Mouse (Mus musculus): ENCODE measurements around the gene Cd72. TPM values are rescaled to one million over a fixed set of nuclear protein-coding genes. Genes with fewer than 3 reads are reported as not detected.

Cd72 gene
- polyA plus RNA-seq, 1 experiment from 2014 or later: 8.8 TPM

DNA sequence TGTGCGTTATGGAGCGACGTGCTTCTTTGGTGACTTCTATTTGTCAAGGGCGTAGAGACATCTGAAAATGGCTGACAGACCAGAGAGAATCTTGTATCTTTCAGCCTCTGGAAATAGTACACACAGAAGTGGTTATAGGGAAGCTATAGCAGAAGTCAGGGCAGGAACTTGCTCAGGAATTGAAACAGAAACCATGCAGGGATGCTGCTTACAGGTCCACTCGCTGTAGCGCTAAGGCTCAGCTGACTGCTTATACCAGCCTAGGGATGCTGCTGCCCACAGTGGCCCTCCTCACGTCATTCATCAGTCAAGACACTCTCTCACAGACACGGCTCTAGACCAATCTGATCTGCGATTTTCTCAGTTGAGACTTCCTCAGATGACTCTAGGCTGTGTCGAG is 15.9 kb upstream of the Cd72 start:
- ATAC-seq: no peak
- WGBS: 91% methylated on average over 10 of the region's 10 CpGs

DNA sequence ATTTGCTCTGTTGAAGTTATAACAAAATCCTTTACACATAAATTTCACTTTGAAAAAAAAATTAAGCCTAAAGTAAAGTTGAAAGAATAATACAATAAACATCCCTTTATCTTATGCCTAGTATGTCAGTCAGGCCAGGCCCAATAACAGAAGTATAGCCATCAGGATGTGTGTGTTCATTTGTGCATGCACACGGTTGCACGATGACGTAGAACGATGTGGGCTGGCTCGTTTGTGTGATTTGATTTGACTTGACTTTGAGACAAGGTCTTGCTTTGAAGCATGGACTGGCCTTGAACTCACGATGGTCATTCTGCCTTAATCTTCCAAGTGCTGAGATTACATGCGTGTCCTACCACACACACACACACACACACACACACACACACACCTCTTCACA is 12.4 kb upstream of the Cd72 start:
- no peaks in the 10 kb centered on the region for H3K27me3 ChIP-seq (replicated peaks; ENCODE audit: control insufficient read depth, insufficient read depth, low read length)
- H3K4me2 ChIP-seq (ENCODE audit: low read length): no peak overlapping the region
- WGBS: 87% methylated on average over 7 of the region's 7 CpGs
- no peak overlapping the region for H3K4me3 ChIP-seq (ENCODE audit: low read depth, low read length)
- H3K9ac ChIP-seq (ENCODE audit: low read length): no peak overlapping the region
- H3K9me3 ChIP-seq (replicated peaks; ENCODE audit: control insufficient read depth, low read length): no peaks in the 10 kb centered on the region
- no peak overlapping the region for H3K27ac ChIP-seq (ENCODE audit: low read depth, low read length)
- ATAC-seq: no peak
- no peaks in the 10 kb centered on the region for H3K4me1 ChIP-seq (ENCODE audit: control insufficient read depth, insufficient read depth, low read length)
- H3K36me3 ChIP-seq (ENCODE audit: control insufficient read depth, insufficient read depth, low read length): no peaks in the 10 kb centered on the region
- DNase-seq (ENCODE audit: low spot score): no peak

More for the DNA sequence above, 15.9 kb upstream of the Cd72 start:
- H3K36me3 ChIP-seq (ENCODE audit: control insufficient read depth, insufficient read depth, low read length): no peaks in the 10 kb centered on the region
- H3K4me3 ChIP-seq (ENCODE audit: low read depth, low read length): no peak overlapping the region
- H3K27me3 ChIP-seq (replicated peaks; ENCODE audit: control insufficient read depth, insufficient read depth, low read length): no peaks in the 10 kb centered on the region
- H3K9ac ChIP-seq (ENCODE audit: low read length): no peak overlapping the region
- no peak overlapping the region for H3K27ac ChIP-seq (ENCODE audit: low read depth, low read length)
- H3K4me2 ChIP-seq (ENCODE audit: low read length): no peak overlapping the region
- H3K9me3 ChIP-seq (replicated peaks; ENCODE audit: control insufficient read depth, low read length): no peaks in the 10 kb centered on the region
- DNase-seq (ENCODE audit: low spot score): no peak
- no peaks in the 10 kb centered on the region for H3K4me1 ChIP-seq (ENCODE audit: control insufficient read depth, insufficient read depth, low read length)

DNA sequence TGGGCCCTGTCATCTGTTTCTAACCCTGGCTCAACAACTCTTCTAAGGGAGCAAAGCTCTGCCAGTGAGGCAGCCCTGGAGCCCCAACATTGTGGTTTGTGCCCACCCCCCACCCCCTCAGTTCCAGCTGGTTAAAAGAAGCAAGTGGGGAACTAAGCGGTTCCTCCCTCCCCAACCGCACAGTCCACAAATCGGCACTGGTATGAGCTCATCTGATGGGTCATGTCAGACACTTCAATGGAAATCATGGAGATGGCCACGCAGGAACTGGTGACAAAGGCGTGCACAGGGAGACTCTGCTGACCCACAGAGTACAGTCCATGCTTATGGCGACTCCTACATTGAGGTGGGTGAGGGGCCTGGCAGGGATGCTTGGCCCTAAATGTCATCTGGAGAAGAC is 11.5 kb upstream of the Cd72 start:
- Histone ChIP-seq H3K9ac (ENCODE audit: low read length) (no peak overlapping the region), H3K27me3 (replicated peaks; ENCODE audit: control insufficient read depth, insufficient read depth, low read length) (no peaks in the 10 kb centered on the region), H3K4me3 (ENCODE audit: low read depth, low read length) (no peak overlapping the region), H3K36me3 (ENCODE audit: control insufficient read depth, insufficient read depth, low read length) (no peaks in the 10 kb centered on the region), H3K4me1 (ENCODE audit: control insufficient read depth, insufficient read depth, low read length) (no peaks in the 10 kb centered on the region), H3K4me2 (ENCODE audit: low read length) (no peak overlapping the region), H3K27ac (ENCODE audit: low read depth, low read length) (no peak overlapping the region), H3K9me3 (replicated peaks; ENCODE audit: control insufficient read depth, low read length) (no peaks in the 10 kb centered on the region)
- WGBS: 81% methylated on average over 6 of the region's 6 CpGs
- DNase-seq (ENCODE audit: low spot score): no peak
- ATAC-seq: no peak

DNA sequence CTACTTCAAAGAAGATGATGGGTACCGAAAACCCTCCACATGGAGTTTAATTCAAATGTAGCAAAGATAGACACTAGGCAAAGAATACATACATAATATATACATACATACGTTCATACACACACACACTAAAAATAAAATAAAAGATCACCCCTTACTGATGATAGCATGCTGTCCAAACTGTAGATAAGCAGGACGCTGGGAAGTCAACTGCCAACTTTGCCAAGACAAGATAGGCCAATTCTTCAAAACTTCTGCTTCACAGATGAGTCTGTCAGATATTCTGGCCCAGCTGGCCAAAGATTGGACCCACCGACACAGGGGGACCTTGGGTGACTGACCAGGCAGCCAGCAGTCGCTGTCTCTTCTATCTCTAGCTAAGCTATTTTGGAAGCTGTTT is 8.7 kb upstream of the Cd72 start:
- 93% methylated on average over 5 of the region's 5 CpGs for WGBS
- H3K36me3 ChIP-seq (ENCODE audit: control insufficient read depth, insufficient read depth, low read length): no peaks in the 10 kb centered on the region
- ATAC-seq: no peak

DNA sequence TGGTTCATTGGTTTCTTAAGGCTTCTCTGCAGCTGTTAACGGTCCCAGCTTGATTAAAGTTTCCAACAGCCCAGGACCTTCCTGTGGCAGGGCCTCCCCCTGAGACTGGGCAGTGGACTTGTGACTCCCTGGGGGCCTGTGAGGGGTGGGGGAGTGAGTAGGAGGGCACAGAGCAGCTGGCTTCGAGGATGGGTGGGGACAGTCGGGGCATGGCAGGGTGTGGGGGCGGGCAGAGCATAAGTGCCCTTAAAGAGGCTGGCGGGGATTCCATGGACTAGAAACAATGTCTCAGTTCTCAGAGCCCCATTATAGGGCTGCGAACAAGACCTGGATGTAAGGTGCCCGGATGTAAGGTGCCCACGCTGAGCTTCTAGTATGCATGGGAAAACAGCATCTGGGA is 2.7 kb upstream of the Cd72 start:
- 0 out of 2 replicates have a peak, but pooled peaks cover 15% of the 10 kb centered on the region for H3K27me3 ChIP-seq (replicated peaks; ENCODE audit: control insufficient read depth, insufficient read depth, low read length)
- no peaks in the 10 kb centered on the region for H3K36me3 ChIP-seq (ENCODE audit: control insufficient read depth, insufficient read depth, low read length)
- no peak overlapping the region for H3K27ac ChIP-seq (ENCODE audit: low read depth, low read length)
- ATAC-seq (no peak), DNase-seq (ENCODE audit: low spot score) (no peak)
- no peak overlapping the region for H3K4me2 ChIP-seq (ENCODE audit: low read length)
- no peak overlapping the region for H3K9ac ChIP-seq (ENCODE audit: low read length)
- H3K4me1 ChIP-seq (ENCODE audit: control insufficient read depth, insufficient read depth, low read length): peaks cover 4% of the 10 kb centered on the region; the same call in 1 of the 2 replicates
- WGBS: 30% methylated on average over 8 of the region's 8 CpGs
- H3K9me3 ChIP-seq (replicated peaks; ENCODE audit: control insufficient read depth, low read length): no peaks in the 10 kb centered on the region
- H3K4me3 ChIP-seq (ENCODE audit: low read depth, low read length): no peak overlapping the region

More for the DNA sequence above, 8.7 kb upstream of the Cd72 start:
- Histone ChIP-seq H3K4me3 (ENCODE audit: low read depth, low read length) (no peak overlapping the region), H3K4me2 (ENCODE audit: low read length) (no peak overlapping the region), H3K27me3 (replicated peaks; ENCODE audit: control insufficient read depth, insufficient read depth, low read length) (no peaks in the 10 kb centered on the region), H3K9me3 (replicated peaks; ENCODE audit: control insufficient read depth, low read length) (no peaks in the 10 kb centered on the region), H3K4me1 (ENCODE audit: control insufficient read depth, insufficient read depth, low read length) (no peaks in the 10 kb centered on the region), H3K27ac (ENCODE audit: low read depth, low read length) (no peak overlapping the region), H3K9ac (ENCODE audit: low read length) (no peak overlapping the region)
- DNase-seq (ENCODE audit: low spot score): no peak

DNA sequence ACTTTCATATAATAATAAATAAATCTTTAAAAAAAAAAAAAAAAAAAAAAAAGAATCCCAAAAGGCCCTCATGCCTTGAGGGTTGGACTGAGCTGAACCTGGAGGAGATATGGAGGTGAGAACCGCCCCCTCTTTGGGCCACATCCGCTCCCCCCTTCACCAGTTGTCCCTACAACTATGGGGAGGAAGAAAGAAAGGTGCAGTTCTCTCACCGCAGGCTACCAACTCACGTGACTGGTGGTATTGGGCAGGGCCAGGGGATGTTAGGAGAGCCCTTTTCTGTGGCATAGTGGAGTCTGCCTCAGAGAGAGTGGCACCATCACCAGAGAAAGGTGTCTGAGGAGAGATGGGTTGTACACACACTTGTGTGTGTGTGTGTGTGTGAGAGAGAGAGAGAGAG is 2.0 kb upstream of the Cd72 start:
- ATAC-seq: no peak
- no peaks in the 10 kb centered on the region for H3K36me3 ChIP-seq (ENCODE audit: control insufficient read depth, insufficient read depth, low read length)
- WGBS: 35% methylated on average over 4 of the region's 4 CpGs
- H3K4me2 ChIP-seq (ENCODE audit: low read length): no peak overlapping the region
- H3K4me1 ChIP-seq (ENCODE audit: control insufficient read depth, insufficient read depth, low read length): peaks cover 4% of the 10 kb centered on the region; the same call in 1 of the 2 replicates
- H3K27ac ChIP-seq (ENCODE audit: low read depth, low read length): no peak overlapping the region
- DNase-seq (ENCODE audit: low spot score): no peak
- 0 out of 2 replicates have a peak, but pooled peaks cover 15% of the 10 kb centered on the region for H3K27me3 ChIP-seq (replicated peaks; ENCODE audit: control insufficient read depth, insufficient read depth, low read length)
- H3K4me3 ChIP-seq (ENCODE audit: low read depth, low read length): no peak overlapping the region
- H3K9ac ChIP-seq (ENCODE audit: low read length): no peak overlapping the region
- no peaks in the 10 kb centered on the region for H3K9me3 ChIP-seq (replicated peaks; ENCODE audit: control insufficient read depth, low read length)

DNA sequence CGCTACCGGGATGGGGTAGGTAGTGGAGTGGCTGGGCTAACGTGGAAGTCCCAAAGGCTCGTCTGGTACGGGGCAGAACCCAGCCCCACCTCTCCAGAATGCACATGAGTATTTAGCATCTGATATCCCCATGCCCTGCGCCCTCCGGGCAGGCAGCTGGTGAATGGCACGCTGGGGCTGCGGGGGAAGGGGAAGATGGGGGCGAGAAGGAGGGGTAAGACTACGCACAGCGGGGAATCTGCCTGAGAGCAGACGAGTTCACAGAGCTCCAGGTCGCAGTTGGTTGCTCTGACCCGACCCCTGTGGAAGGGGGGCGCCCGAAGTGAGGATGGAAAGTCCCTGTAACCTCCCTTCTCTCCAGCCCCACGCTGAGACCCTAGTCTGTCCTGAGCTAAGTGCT is 1.0 kb downstream of the Cd72 start:
- Histone ChIP-seq H3K36me3 (ENCODE audit: control insufficient read depth, insufficient read depth, low read length) (peaks cover 2% of the 10 kb centered on the region; the same call in 1 of the 2 replicates), H3K4me2 (ENCODE audit: low read length) (peak overlapping the region; percentile 43), H3K4me1 (ENCODE audit: control insufficient read depth, insufficient read depth, low read length) (peaks cover 4% of the 10 kb centered on the region; the same call in 1 of the 2 replicates), H3K27me3 (replicated peaks; ENCODE audit: control insufficient read depth, insufficient read depth, low read length) (0 out of 2 replicates have a peak, but pooled peaks cover 15% of the 10 kb centered on the region), H3K4me3 (ENCODE audit: low read depth, low read length) (peak overlapping the region; percentile 8; the same call in 1 of the 2 replicates), H3K9me3 (replicated peaks; ENCODE audit: control insufficient read depth, low read length) (no peaks in the 10 kb centered on the region), H3K27ac (ENCODE audit: low read depth, low read length) (no peak overlapping the region), H3K9ac (ENCODE audit: low read length) (peak overlapping the region; percentile 35)
- DNase-seq (ENCODE audit: low spot score): no peak
- under 1% methylated on average over 17 of the region's 18 CpGs for WGBS
- no peak for ATAC-seq

DNA sequence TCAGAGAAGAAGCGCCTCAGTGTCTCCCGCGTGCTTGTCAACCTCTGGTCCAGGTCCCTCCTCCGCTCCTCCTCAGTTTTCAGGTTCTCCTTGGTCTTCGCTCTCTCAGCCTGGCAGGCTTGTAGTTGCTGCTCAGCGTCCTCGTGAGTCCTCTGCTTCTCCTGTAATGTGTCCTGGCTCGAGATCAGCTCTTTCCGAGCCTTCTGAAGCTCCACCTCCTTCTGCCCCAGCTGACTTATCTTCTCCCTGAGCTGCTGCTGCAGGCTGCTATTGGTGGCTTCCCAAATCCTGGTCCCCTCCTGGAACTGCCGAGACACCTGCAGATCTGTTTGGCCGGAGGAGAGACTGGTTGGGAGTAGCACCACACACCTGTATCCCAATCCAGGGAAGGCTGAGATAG is 2.1 kb downstream of the Cd72 start:
- H3K4me3 ChIP-seq (ENCODE audit: low read depth, low read length): no peak overlapping the region
- WGBS: 64% methylated on average over 11 of the region's 11 CpGs
- H3K27ac ChIP-seq (ENCODE audit: low read depth, low read length): no peak overlapping the region
- ATAC-seq (no peak), DNase-seq (ENCODE audit: low spot score) (no peak)
- H3K9ac ChIP-seq (ENCODE audit: low read length): no peak overlapping the region
- no peaks in the 10 kb centered on the region for H3K9me3 ChIP-seq (replicated peaks; ENCODE audit: control insufficient read depth, low read length)
- peaks cover 13% of the 10 kb centered on the region for H3K36me3 ChIP-seq (ENCODE audit: control insufficient read depth, insufficient read depth, low read length)
- no peak overlapping the region for H3K4me2 ChIP-seq (ENCODE audit: low read length)
- 0 out of 2 replicates have a peak, but pooled peaks cover 15% of the 10 kb centered on the region for H3K27me3 ChIP-seq (replicated peaks; ENCODE audit: control insufficient read depth, insufficient read depth, low read length)
- peaks cover 4% of the 10 kb centered on the region; the same call in 1 of the 2 replicates for H3K4me1 ChIP-seq (ENCODE audit: control insufficient read depth, insufficient read depth, low read length)

DNA sequence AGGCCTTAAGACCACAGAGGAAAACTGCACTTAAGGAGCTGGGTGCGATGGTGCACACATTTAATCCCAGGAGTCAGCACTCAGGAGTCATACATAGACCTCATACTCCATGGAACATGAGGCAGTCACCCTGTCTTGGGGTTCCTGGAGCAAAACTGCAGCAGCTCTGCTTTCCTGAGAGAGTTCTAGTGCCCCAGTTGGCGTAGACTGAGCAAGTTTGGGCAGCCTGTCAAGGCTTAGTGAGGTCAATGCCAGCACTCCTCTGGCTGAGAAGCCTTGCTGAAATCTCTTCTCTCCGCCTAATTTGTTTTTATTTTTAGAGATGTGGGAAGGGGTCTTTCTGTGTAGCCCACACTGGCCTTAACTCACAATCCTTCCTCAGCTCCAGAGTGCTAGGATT is 5.9 kb downstream of the Cd72 start:
- no peaks in the 10 kb centered on the region for H3K9me3 ChIP-seq (replicated peaks; ENCODE audit: control insufficient read depth, low read length)
- H3K4me2 ChIP-seq (ENCODE audit: low read length): no peak overlapping the region
- no peak overlapping the region for H3K27ac ChIP-seq (ENCODE audit: low read depth, low read length)
- ATAC-seq (no peak), DNase-seq (ENCODE audit: low spot score) (no peak)
- 0 out of 2 replicates have a peak, but pooled peaks cover 3% of the 10 kb centered on the region for H3K27me3 ChIP-seq (replicated peaks; ENCODE audit: control insufficient read depth, insufficient read depth, low read length)
- peaks cover 14% of the 10 kb centered on the region for H3K4me1 ChIP-seq (ENCODE audit: control insufficient read depth, insufficient read depth, low read length)
- 83% methylated on average over 3 of the region's 3 CpGs for WGBS
- no peak overlapping the region for H3K4me3 ChIP-seq (ENCODE audit: low read depth, low read length)
- H3K36me3 ChIP-seq (ENCODE audit: control insufficient read depth, insufficient read depth, low read length): peaks cover 39% of the 10 kb centered on the region
- H3K9ac ChIP-seq (ENCODE audit: low read length): no peak overlapping the region

Measured in forebrain, embryonic 14.5 days (tissue).